10 mouse cellular contexts compared by ENCODE assay signal in genomic region chr7:96230006-96230719, GRCm38 (mm10). TPM values are rescaled to one million over a fixed set of nuclear protein-coding genes. Genes with fewer than 3 reads are reported as not detected.
DNase-seq lines count a peak whose midpoint lies in the region; ATAC-seq and TF ChIP-seq lines count a peak whose summit lies in the region.
"Had no signal": no experiment of that assay in that cellular context is flagged by ENCODE, and none has a peak within 500 bp of the region (broad histone marks: within the 10 kb centered on the region; RNA-seq: fewer than 3 reads in every experiment).

No protein-coding gene starts in this region.

- TF ChIP-seq CTCF in lung, postnatal 0 days (IDR thresholded peaks at IDR 0.05), result no peak

- no peak for TF ChIP-seq EP300 in lung, postnatal 0 days (IDR thresholded peaks at IDR 0.05)

- H3K27ac ChIP-seq in kidney, embryonic 14.5 days (ENCODE audit: low read depth, low read length), result peak overlapping the region; percentile 77; the same call in 1 of the 2 replicates
- no peak overlapping the region for H3K27ac ChIP-seq in lung, postnatal 0 days (ENCODE audit: low read length)

- peak overlapping the region; percentile 15 for H3K4me2 ChIP-seq in kidney, embryonic 14.5 days (replicated peaks; ENCODE audit: low read depth, low read length)
- H3K4me2 ChIP-seq in lung, postnatal 0 days (replicated peaks; ENCODE audit: low read depth, low read length), result no peak overlapping the region

- no peak overlapping the region for H3K4me3 ChIP-seq in kidney, embryonic 14.5 days (ENCODE audit: low read length)
- no peak overlapping the region for H3K4me3 ChIP-seq in lung, postnatal 0 days (ENCODE audit: low read depth, low read length)

- peaks cover 10% of the 10 kb centered on the region for H3K4me1 ChIP-seq in kidney, embryonic 14.5 days (ENCODE audit: control insufficient read depth, insufficient read depth, low read length)
- no peaks in the 10 kb centered on the region for H3K4me1 ChIP-seq in lung, postnatal 0 days (ENCODE audit: insufficient read depth, low read depth, low read length)

- no peak overlapping the region for H3K9ac ChIP-seq in kidney, embryonic 14.5 days (ENCODE audit: low read depth, low read length)
- no peak overlapping the region for H3K9ac ChIP-seq in lung, postnatal 0 days (replicated peaks; ENCODE audit: low read depth)

- H3K9me3 ChIP-seq in kidney, embryonic 14.5 days (ENCODE audit: control insufficient read depth, low read length), result no peaks in the 10 kb centered on the region
- no peaks in the 10 kb centered on the region for H3K9me3 ChIP-seq in lung, postnatal 0 days (ENCODE audit: low read length)

- peak; percentile 63 for DNase-seq in adrenal gland, adult 2 months
- DNase-seq in adrenal gland, postnatal 4 days (ENCODE audit: low spot score in 2 of 2), result no peak
- DNase-seq in kidney, adult 8-10 months, result no peak
- peak; percentile 44 for DNase-seq in adrenal gland, postnatal 25 days
- peak; percentile 69 for DNase-seq in lung, postnatal 0 days (ENCODE audit: low spot score)
- no peak for DNase-seq in urinary bladder, adult 18-20 months (ENCODE audit: low spot score in 2 of 2)
- DNase-seq in urinary bladder, postnatal 36 days (ENCODE audit: low spot score in 2 of 2), result no peak
- DNase-seq: cerebellum, adult 9-11 months; layer of hippocampus, postnatal 36 days had no signal

- peak; percentile 70 for ATAC-seq in kidney, embryonic 14.5 days (ENCODE audit: low FRiP score, low TSS enrichment)
- ATAC-seq in lung, postnatal 0 days, result peak; percentile 89

- no peaks in the 10 kb centered on the region for H3K36me3 ChIP-seq in kidney, embryonic 14.5 days (ENCODE audit: control insufficient read depth, insufficient read depth, low read length)
- no peaks in the 10 kb centered on the region for H3K36me3 ChIP-seq in lung, postnatal 0 days (ENCODE audit: insufficient read depth, low read length)

- 32% methylated on average over 8 of the region's 8 CpGs for WGBS in kidney, embryonic 14.5 days
- 54% methylated on average over 8 of the region's 8 CpGs for WGBS in lung, postnatal 0 days

- no peaks in the 10 kb centered on the region for H3K27me3 ChIP-seq in kidney, embryonic 14.5 days (ENCODE audit: control insufficient read depth, insufficient read depth, low read length)
- no peaks in the 10 kb centered on the region for H3K27me3 ChIP-seq in lung, postnatal 0 days (replicated peaks; ENCODE audit: insufficient read depth, low read length)

RNA-seq across cellular contexts. Expression of gene Tenm4, which starts 59.1 kb away (rescaled TPM):
- total RNA-seq in adrenal gland, adult 2 months (2021), result 10 to 100 TPM; 15.5 to 16.9 TPM
- 6.0 and 7.2 TPM in 2 replicates for polyA plus RNA-seq in adrenal gland, adult 2 months (2012; rRNA removed)
- total RNA-seq in adrenal gland, postnatal 4 days (2021), result 10 to 100 TPM; 31.5 to 38.5 TPM
- 41.4 and 51.0 TPM in 2 replicates for polyA plus RNA-seq in kidney, embryonic 14.5 days (2014; fragmentation: Nextera tagmentation; extraction: Ambion mirVana)
- total RNA-seq in adrenal gland, postnatal 25 days (2021), result 10.8 and 17.0 TPM in 2 replicates
- 5.0 and 8.4 TPM in 2 replicates for polyA plus RNA-seq in lung, postnatal 0 days (2015; fragmentation: Nextera tagmentation; extraction: Ambion mirVana)

Comparison
In these comparisons a context has a peak if more than half of its experiments do, and no peak if none do; other contexts are left out.
1. DNase-seq: peak in adrenal gland, adult 2 months (single experiment), adrenal gland, postnatal 25 days (single experiment) and lung, postnatal 0 days (single experiment); none in adrenal gland, postnatal 4 days (0 of 2), kidney, adult 8-10 months (0 of 2), urinary bladder, adult 18-20 months (0 of 2) and urinary bladder, postnatal 36 days (0 of 2).